Mouse (Mus musculus): ENCODE data around the gene Tmcc3.

DNA sequence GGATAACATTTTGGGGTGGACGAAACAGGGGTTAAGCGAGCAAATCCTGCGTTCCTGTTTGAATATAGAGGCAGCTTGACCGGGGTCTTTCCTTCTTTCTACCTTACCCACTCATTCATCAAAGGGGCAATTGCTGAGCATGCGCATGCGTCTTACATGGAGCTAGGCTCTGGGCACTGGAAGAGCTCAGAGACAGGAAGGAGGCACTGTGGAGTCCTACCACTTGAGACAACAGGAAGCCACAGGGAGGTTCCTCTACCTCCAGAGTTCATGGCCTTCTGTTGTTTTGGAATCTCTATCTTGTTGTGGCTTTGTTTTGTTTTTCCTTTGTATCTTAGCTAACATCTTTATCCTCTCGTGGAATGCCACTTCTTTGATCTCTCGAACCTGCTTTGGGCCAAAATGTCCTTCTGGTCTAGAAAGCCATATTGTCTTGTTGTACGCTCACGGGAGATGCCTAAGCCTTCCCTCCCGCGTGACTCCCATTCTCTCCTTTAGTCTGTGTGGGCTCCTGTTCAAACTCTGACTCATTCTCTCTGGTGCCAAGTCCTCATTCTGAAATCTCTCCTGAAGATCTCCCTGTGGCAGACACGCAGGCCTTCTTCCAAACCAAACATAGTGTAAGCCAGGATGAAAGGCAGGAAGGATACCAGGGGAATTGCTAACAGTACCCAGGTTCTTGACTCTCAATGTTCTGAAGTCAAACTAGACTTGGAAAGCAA, 168.8 kb downstream of the Tmcc3 start:
- no peak for TF ChIP-seq CTCF (IDR thresholded peaks at IDR 0.05; ENCODE audit: low read depth)
- no peak for TF ChIP-seq EP300 (IDR thresholded peaks at IDR 0.05; ENCODE audit: low read depth)

Measured in heart, postnatal 0 days (tissue).